Mouse (Mus musculus) forebrain, embryonic 11.5 days (tissue): ENCODE data around the gene Slc26a11. TPM values are rescaled to one million over a fixed set of nuclear protein-coding genes. Genes with fewer than 3 reads are reported as not detected.

Experiments used
- ATAC-seq: fragments of 200-750 bp; cut with Nextera tagmentation; replicated peaks from 2 replicates; pipeline ENCODE4 v1.8.0; 2017; ENCODE audit warnings: moderate TSS enrichment; ENCODE audit not compliant: low FRiP score
- DNase-seq: peaks from one replicate; pipeline ENCODE4 v3.0.0-alpha.2; 2017; ENCODE audit warnings: low spot score
- H3K27ac ChIP-seq: fragments of 300-500 bp; sonication (generic); 2 replicates; pipeline ENCODE4 v1.5.1; 2014; ENCODE audit warnings: low read depth, low read length
- H3K27me3 ChIP-seq: fragments of 300-500 bp; sonication (generic); 2 replicates; pipeline ENCODE4 v1.6.1; 2014; ENCODE audit warnings: mild to moderate bottlenecking, low read length, mixed read lengths; ENCODE audit not compliant: control insufficient read depth, insufficient read depth
- H3K36me3 ChIP-seq: fragments of 300-500 bp; sonication (generic); 2 replicates; pipeline ENCODE4 v1.6.1; 2014; ENCODE audit warnings: mild to moderate bottlenecking, low read length, moderate library complexity, mixed read lengths; ENCODE audit not compliant: control insufficient read depth, insufficient read depth
- H3K4me1 ChIP-seq: fragments of 300-500 bp; sonication (generic); replicated peaks from 2 replicates; pipeline ENCODE4 v1.6.1; 2014; ENCODE audit warnings: low read length, mixed read lengths; ENCODE audit not compliant: control insufficient read depth, insufficient read depth
- H3K4me2 ChIP-seq: fragments of 300-500 bp; sonication (generic); 2 replicates; pipeline ENCODE4 v1.6.1; 2014; ENCODE audit warnings: low read depth, mild to moderate bottlenecking, low read length, moderate library complexity, mixed read lengths; ENCODE audit not compliant: severe bottlenecking
- H3K4me3 ChIP-seq: fragments of 300-500 bp; sonication (generic); 2 replicates; pipeline ENCODE4 v1.5.1; 2014; ENCODE audit warnings: low read depth, low read length
- H3K9ac ChIP-seq: fragments of 300-500 bp; sonication (generic); 2 replicates; pipeline ENCODE4 v1.6.1; 2014; ENCODE audit warnings: low read length
- H3K9me3 ChIP-seq: fragments of 300-500 bp; sonication (generic); 2 replicates; pipeline ENCODE4 v1.6.1; 2016; ENCODE audit warnings: low read length, mixed read lengths; ENCODE audit not compliant: control insufficient read depth
- WGBS: fragments of 180-500 bp; shearing (Covaris S2); extraction: QIAGEN DNeasy Blood & Tissue Kit; methylation state at CpG from one replicate; pipeline ENCODE4 v1.1.7; 2014; 5-methylcytosine and 5-hydroxymethylcytosine counted together
- polyA plus RNA-seq: library from polyadenylated mRNA; unstranded; fragments of >200 nt; fragmentation: Nextera tagmentation; extraction: Ambion mirVana; gene quantifications from 2 replicates; pipeline ENCODE4 v1.2.1, GENCODE M21; 2014

Gene Slc26a11
- polyA plus RNA-seq, 1 experiment from 2014 or later = 7.2 TPM

DNA sequence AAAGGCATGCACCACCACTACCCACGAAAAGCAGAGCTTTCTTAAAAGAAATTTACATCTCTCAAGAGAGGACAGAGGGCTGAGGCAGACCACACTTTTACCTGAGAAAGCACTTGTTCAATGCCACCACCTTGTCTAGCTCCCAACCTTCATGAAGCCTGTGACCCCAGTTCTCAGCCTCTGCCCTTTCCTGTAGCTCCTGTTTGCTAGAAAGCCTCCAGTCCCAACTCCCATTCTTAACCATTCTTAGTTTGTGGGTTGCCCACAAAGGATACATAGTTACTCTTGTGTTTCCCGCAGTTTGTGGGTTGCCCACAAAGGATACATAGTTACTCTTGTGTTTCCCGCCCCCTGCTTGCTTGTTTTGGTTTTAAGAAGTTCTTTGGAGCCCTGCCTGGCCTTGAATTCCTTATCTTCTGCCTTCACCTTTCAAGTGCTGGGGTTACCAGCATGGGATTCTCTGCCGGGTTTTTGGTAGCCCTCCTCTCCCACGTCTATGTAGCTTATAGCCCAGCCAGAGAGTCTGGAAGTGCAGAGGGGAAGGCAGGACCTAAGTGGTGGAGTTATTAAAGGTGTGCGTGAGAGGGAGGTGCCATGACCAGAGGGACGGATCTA is 36.1 kb downstream of the Slc26a11 start:
- 33% methylated on average over 7 of the region's 7 CpGs for WGBS
- H3K4me2 ChIP-seq = no peak overlapping the region
- no peaks in the 10 kb centered on the region for H3K9me3 ChIP-seq
- H3K4me3 ChIP-seq = no peak overlapping the region
- H3K9ac ChIP-seq = no peak overlapping the region
- ATAC-seq (no peak), DNase-seq (no peak)
- H3K27me3 ChIP-seq = peaks cover 67% of the 10 kb centered on the region
- no peaks in the 10 kb centered on the region for H3K36me3 ChIP-seq
- peaks cover 8% of the 10 kb centered on the region for H3K4me1 ChIP-seq
- H3K27ac ChIP-seq = no peak overlapping the region

DNA sequence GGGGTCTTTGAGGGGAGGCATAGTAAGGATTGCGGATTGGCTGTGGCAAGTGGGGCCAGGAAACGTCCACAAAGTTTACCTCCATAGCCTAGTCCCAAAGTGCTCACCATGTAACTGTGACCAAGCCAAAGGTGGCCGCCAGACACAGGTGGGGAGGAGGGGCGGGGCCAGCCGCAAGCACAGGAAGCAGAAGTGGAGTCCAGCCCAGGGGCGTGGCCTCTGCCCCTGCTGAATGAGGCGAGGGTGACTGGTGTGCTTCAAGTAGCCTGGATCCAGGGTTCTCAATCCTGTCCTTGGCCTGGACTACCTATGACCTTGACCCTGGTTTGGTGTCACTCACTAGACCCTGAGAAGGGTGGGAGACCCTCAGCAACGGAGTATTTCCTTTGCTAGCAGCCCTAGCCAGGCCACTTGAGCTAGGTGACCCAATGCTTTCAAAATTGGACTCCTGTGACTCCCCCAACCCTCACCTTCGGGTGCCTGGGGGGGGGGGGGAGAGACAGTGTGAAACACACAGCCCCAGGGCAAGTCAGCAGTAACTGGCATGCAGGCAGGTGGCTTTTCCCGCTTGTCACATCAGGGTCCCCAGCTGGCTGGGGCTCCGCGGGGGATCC is 36.8 kb downstream of the Slc26a11 start:
- H3K4me2 ChIP-seq = no peak overlapping the region
- H3K27me3 ChIP-seq = peaks cover 69% of the 10 kb centered on the region
- DNase-seq = peak; percentile 65
- H3K9ac ChIP-seq = no peak overlapping the region
- H3K27ac ChIP-seq = no peak overlapping the region
- WGBS = 9% methylated on average over 12 of the region's 12 CpGs
- no peaks in the 10 kb centered on the region for H3K36me3 ChIP-seq
- H3K4me3 ChIP-seq = no peak overlapping the region
- H3K9me3 ChIP-seq = no peaks in the 10 kb centered on the region
- H3K4me1 ChIP-seq = peaks cover 8% of the 10 kb centered on the region
- ATAC-seq = no peak

DNA sequence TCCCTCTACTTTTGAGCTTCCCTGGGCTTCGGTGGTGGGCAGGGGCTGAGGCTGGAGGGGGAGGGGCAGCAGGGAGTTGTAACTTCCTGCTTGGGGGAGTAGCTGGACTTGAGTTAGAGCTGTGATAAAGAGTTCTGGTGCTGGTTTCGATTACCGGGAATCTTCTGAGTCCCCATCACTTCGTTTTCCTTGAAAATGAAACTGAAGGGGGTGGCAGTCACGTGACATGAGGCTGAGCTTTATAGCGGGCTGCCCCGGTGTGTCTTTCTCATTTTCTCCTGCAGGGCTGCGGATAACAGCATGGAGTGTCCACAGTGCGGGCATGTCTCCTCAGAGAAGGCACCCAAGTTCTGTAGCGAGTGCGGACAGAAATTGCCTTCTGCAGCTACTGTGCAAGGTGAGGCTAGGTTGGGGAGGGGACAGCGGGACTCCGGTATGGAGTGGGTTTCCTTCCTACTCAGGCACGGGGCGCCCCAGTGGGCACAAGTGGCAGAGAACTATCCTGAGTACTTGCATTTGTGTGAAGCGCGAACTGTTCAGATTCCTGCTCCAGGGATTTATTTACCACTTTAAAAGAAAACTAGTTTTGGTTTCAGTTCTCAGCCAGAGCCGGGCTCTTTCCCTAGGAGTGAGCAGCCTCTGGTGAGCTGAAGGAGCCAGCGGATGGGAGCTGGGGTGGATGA is 37.6 kb downstream of the Slc26a11 start, which contains the start of gene Rnf213:
Rnf213 (plus strand) TSS at position 301 of the 683 bp plus-strand sequence.
- WGBS = 2% methylated on average over 19 of the region's 19 CpGs
- Histone ChIP-seq H3K27me3 (peaks cover 69% of the 10 kb centered on the region), H3K4me3 (peak within 1 kb of the TSS; percentile 33), H3K4me1 (peaks cover 8% of the 10 kb centered on the region), H3K9ac (peak within 1 kb of the TSS; percentile 28; the same call in 1 of the 2 replicates), H3K4me2 (peak within 1 kb of the TSS; percentile 70), H3K27ac (no peak within 1 kb of the TSS), H3K36me3 (no peaks in the 10 kb centered on the region), H3K9me3 (no peaks in the 10 kb centered on the region)
- ATAC-seq = no peak; the same call in 1 of the 2 replicates
- DNase-seq = peak; percentile 71

- 28% methylated on average over 7 of the region's 7 CpGs for WGBS
- Histone ChIP-seq H3K4me3 (peak overlapping the region; percentile 33), H3K4me2 (peak overlapping the region; percentile 70), H3K4me1 (peaks cover 8% of the 10 kb centered on the region), H3K27me3 (peaks cover 68% of the 10 kb centered on the region), H3K36me3 (no peaks in the 10 kb centered on the region), H3K27ac (no peak overlapping the region), H3K9me3 (no peaks in the 10 kb centered on the region), H3K9ac (no peak overlapping the region)
- ATAC-seq = no peak
- DNase-seq = no peak
Observed at GRCm38 (mm10) chr11:119393483-119393804, 38.1 kb downstream of the Slc26a11 start.

DNA sequence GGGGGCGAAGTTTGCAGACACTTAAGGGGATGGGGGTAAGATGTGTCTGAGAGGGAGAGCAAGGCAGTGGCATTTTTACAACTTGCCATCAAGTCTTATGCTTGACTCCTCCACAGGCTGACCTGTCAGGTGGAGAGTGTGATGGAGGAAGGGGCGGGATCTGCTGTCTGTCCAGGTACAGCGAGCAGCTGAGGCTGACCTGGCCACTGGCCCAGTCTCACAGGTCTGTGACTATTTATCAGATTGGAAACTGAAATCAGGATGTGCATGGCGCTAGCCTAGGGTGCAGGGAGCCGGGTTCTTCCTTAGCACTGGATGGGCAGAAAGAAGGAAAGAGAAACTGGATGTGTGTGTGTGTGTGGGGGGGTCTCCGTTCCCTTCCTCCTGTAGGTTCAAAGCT is 38.9 kb downstream of the Slc26a11 start:
- H3K36me3 ChIP-seq = no peaks in the 10 kb centered on the region
- ATAC-seq (no peak), DNase-seq (no peak)
- no peak overlapping the region for H3K27ac ChIP-seq
- peaks cover 8% of the 10 kb centered on the region for H3K4me1 ChIP-seq
- no peak overlapping the region for H3K9ac ChIP-seq
- peaks cover 64% of the 10 kb centered on the region for H3K27me3 ChIP-seq
- no peak overlapping the region for H3K4me2 ChIP-seq
- H3K9me3 ChIP-seq = no peaks in the 10 kb centered on the region
- WGBS = 61% methylated on average over 6 of the region's 6 CpGs
- H3K4me3 ChIP-seq = no peak overlapping the region

DNA sequence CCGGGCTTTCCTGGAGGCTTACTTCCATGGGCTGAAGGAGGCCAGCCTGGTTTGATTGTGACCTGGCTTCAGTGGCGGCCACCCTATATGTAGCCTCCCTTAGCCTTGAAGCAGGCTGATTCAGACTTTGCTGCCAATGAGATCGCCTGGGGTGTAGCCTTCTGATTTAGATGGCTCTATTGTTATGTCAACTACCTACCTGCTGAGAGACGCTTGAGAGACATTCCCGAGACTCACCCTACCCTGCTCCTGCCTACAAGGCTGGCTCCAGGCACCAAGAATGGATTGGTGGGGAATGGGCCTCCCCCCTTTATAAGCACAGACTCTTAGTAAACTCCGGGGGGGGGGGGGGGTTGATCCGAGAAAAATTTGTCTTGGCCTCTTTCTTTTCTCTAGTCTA is 40.0 kb downstream of the Slc26a11 start:
- DNase-seq (no peak), ATAC-seq (no peak)
- 4% methylated on average over 7 of the region's 7 CpGs for WGBS
- Histone ChIP-seq H3K9me3 (no peaks in the 10 kb centered on the region), H3K36me3 (no peaks in the 10 kb centered on the region), H3K9ac (no peak overlapping the region), H3K4me3 (no peak overlapping the region), H3K4me2 (no peak overlapping the region), H3K27ac (no peak overlapping the region), H3K27me3 (peaks cover 54% of the 10 kb centered on the region), H3K4me1 (peaks cover 6% of the 10 kb centered on the region)

DNA sequence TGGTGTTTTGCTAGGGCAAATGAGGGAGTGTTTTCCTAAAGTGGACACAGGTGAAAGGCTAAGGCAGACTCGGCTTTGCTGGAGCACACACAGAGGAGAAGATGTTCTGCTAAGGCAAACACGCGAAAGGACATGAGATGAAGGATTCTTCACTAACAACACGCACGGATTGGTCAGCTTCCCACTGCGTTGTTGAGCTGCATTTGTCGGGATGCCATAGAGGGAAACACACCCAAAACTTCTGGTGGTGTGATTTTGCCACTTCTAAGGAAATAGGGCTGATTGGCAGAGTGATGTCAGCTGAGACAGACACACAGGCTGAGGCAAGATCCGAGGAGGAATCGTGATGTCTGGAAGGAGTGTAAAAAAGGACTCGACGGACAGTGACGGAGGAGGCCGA is 40.6 kb downstream of the Slc26a11 start:
- DNase-seq (no peak), ATAC-seq (no peak)
- no peak overlapping the region for H3K4me3 ChIP-seq
- no peaks in the 10 kb centered on the region for H3K36me3 ChIP-seq
- H3K9me3 ChIP-seq = no peaks in the 10 kb centered on the region
- no peak overlapping the region for H3K4me2 ChIP-seq
- no peak overlapping the region for H3K27ac ChIP-seq
- H3K9ac ChIP-seq = no peak overlapping the region
- peaks cover 49% of the 10 kb centered on the region for H3K27me3 ChIP-seq
- H3K4me1 ChIP-seq = peaks cover 2% of the 10 kb centered on the region
- 17% methylated on average over 13 of the region's 13 CpGs for WGBS

- no peak overlapping the region for H3K4me3 ChIP-seq
- no peaks in the 10 kb centered on the region for H3K36me3 ChIP-seq
- 49% methylated on average over 7 of the region's 7 CpGs for WGBS
- peaks cover 44% of the 10 kb centered on the region for H3K27me3 ChIP-seq
- no peak overlapping the region for H3K9ac ChIP-seq
- ATAC-seq (no peak), DNase-seq (peak; percentile 47)
- no peak overlapping the region for H3K4me2 ChIP-seq
- H3K9me3 ChIP-seq = no peaks in the 10 kb centered on the region
- peaks cover 2% of the 10 kb centered on the region; the same call in 1 of the 2 replicates for H3K4me1 ChIP-seq
- H3K27ac ChIP-seq = no peak overlapping the region
Observed at GRCm38 (mm10) chr11:119396461-119396860, 41.1 kb downstream of the Slc26a11 start.
